Mouse (Mus musculus): ENCODE measurements around the gene Morc2b. TPM values are rescaled to one million over a fixed set of nuclear protein-coding genes. Genes with fewer than 3 reads are reported as not detected.
"Not testable (repeated sequence)": the region's sequence is repeated elsewhere in the genome, so short reads cannot be mapped to it uniquely, and the experiment has no call there.

Morc2b gene
- under 1 TPM; 0.05 to 0.43 TPM for total RNA-seq (2021)
- long read RNA-seq, experiment 1 = 0 reads
- long read RNA-seq, experiment 2, partial matches to known transcripts = 0 of 1 reads
- long read RNA-seq, experiment 2, other reads (novel, unspliced or antisense) = 1 of 1 reads

DNA sequence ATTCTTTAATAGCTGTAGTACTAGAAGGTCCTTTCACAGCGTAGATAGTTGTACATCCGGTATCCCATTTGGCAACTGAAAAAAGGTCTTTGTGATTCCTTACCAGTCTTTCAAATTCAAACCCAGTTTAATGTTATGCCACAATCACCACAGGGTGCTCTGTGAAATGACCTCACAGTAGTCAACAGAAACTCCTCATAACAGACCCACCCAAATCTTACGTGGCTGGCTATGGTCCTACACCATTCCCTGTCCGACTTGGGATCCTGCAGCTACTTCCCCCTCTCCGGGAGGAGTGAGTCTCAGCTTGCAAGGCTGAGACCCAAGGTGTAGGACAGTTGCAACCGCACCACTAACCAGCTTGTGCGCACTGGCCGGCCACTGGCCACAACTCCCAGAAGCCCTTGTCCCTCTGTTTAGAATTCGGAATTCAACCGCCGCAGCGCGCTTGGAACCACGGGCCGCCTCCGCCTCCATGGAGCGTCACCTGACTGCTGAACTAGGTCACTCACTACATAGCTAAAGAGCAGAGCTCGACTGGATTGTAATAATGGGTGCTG, at the start of gene Morc2b:
Gene Morc2b (minus strand): TSS at position 423 of the 560 bp plus-strand sequence.
- no peak for DNase-seq

DNA sequence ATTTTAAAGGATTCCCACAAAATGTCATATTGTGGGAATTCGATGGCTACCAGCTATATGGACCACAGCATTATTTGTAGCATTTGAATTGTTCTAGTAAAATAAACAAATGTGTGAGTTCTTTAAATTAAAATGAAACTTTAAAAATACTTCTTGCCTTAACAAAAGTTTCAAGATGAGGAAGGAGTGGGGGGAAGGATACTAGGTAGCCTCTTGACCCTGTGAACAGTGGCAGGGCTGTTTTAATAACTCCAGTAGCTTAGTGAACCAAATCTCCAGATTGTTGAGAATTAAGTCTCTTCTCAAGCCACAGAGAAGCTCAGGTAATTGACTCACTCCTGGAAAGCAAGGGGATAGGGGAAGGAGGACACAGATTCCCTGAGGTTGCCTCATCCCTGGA, 28.7 kb upstream of the Morc2b start, which contains the start of gene Olfr55:
Gene Olfr55 (plus strand): TSS at position 301 of the 400 bp plus-strand sequence.
- not testable (repeated sequence) for DNase-seq

DNA sequence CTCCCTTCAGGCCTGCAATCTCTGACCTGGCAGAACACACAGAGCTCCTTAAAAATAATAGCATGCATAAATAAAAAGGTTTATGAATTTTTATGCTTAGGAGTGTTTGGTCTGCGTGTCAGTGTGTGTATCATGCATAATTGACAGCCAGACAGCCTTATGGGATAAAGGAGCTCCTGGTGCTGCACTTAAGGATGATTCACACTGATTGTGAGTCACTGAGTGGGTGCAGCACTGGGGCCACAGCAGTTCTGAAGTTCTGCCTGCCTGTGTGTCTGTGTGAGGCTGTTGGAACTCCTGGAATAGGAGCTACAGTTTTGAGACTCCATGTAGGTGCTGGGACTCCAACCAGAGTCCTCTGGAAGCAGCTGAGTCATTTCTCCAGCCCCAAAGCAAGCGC, 13.2 kb downstream of the Morc2b start:
- no peak for DNase-seq

DNA sequence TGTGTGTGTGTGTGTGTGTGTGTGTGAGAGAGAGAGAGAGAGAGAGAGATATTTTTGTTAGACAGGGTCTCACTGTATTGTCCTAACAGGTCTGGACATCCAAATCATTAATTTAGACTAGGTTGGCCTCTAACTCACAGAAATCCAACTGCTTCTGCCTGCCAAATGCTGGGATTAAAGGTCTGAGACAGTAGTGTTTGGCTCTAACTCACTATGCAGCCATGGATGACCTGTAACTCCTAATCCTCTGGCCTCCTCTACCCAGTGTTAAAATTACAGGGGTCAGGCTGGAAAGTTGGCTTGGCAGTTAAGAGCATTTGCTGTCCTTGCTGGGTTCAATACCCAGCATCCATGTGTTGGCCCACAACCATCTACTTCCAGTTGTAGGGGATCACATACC, 14.9 kb downstream of the Morc2b start:
- no peak for DNase-seq

DNA sequence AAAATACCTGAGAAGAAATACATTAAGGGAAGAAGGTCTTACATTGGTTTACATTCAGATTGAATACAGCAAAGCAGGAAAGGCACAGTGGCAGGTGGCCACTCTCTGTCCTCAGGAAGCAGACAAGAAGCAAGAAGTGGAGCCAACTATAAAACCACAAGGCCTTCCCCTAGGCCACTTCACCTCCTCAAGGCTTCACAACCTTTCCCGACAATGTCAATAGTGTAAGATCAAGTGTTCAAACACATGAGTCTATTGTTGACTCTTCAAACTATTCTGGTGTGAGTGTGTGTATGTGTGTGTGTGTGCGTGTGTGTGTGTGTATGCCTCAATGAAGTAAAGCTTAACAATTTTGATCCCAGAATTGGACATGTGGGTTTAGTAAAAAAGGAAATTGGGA, 42.1 kb downstream of the Morc2b start:
- no peak for DNase-seq

DNA sequence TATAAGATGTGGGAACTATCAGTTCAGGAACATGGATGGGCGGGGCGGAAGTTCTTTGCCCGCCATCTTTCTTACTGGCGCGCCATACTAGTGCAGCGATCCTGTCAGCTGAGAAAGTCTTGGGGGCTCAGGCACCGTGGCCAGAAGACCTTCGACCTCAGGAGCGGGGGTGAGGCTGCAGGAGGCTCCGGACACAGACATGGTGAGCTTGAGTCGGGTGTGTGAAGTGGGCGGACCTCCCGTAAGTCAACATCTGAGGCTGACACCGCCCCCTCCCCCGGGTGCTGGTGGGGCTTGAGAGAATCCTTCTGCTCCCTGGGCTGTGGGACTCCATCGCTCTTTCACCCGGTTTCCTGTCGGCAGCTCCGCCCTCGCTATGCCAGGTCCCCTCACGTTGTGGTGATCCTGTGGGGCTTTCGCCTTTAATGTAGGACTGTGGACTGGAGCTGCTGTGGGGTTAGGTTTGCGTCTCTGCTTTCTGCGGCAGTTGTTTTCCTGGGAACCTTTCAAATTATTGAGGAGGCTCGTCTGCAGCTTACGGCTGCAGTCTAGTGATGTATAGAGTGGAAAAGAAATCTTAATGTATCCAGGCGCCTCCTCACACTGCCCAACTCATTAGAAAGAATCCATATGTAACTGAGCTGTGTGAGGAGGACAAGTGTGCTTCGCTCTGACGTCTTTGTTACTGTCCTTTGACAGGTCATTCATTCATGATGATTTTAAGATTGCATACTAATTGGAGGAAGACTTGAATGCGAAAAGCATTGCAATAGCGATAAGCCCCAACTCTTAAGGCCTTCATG, 46.9 kb downstream of the Morc2b start:
- peak; percentile 80 for DNase-seq

DNA sequence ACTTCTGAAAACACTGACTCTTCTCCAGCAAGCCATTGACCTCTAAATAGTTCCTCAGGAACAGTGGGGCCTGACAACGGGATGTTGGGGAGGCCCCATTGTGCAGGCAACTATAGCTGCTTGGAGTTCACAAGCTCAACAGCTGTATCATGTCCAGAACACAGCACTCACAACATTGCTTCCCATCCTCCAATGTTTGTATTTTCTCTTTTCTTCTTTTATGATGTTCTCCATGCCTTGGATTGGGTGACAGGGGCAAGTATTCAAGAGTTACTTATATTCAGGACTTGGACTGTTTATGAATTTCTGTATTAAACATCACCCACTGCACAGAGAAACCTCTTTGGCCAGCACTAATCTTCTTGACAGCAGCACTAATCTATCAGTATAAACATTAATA, 47.9 kb downstream of the Morc2b start:
- DNase-seq = no peak

DNA sequence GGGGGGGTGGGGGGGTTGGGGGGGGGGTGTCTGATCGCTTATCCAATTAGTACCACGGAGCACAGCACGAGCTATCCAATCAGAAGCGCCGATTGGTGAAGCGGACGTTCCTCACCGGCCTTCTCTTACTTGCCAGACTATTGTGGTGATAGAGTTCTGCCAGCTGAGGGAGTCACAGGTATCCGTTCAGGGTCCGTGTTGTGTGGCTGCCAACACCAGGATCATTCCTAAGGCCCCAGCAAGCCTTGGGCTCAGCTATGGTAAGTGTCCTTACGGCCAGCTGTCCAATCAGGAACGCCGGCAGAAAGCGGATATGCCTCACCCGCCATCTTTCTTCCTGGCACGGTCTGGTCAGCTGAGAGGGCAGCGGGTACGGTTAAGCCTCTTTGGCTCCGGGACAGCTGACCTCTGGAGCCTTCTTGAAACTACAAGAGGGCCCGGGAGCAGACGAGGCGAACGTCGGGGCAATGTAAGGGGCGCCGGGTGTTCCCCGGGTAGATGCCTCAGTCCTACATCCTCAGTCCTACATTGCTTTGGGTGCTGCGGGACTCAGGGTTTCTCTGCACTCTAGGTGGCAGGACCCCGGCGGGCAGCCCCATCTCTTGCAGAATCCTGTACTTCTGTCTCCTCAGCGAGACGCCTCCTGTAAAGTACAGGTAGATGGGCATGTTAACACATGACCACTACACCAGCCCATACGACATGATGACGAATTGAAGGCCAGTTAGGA, 50.1 kb downstream of the Morc2b start, which contains the start of gene Zfp563:
Gene Zfp563 (plus strand): TSS at position 91 of the 730 bp plus-strand sequence.
- peak; percentile 93 for DNase-seq

DNA sequence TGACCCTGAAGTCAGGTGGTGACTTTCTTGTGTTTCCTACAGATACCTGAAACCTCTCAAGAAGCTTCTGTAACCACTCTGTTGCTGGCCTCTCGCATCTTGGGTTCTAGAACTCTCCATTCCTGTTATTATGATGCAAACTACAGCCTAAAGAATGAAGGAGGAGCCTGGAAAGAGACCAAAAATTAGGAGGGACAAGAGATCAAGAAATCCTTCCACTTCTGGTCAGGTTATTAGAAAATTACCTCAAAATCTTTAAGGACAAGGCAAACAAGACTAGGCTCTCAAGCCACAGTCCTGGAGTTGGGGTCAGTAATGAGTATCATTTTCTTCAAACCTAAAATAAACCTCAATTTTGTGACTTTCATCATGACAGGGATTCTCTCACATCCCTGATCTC, 71.5 kb downstream of the Morc2b start, which contains the start of gene 4921501E09Rik:
Gene 4921501E09Rik (minus strand): TSS at position 101 of the 400 bp plus-strand sequence.
- no peak for DNase-seq

Other genes starting within 250 kb of the Morc2b start
- gene Zfp870, start 248.0 kb downstream of the Morc2b start, total RNA-seq (2021) = 1 to 10 TPM; 7.1 to 7.4 TPM
- gene Cyp4f14, start 222.3 kb downstream of the Morc2b start, total RNA-seq (2021) = under 1 TPM; 0.14 to 0.32 TPM
- gene Cyp4f13, start 192.3 kb downstream of the Morc2b start, total RNA-seq (2021) = 10 to 100 TPM in 1 of 2 experiments, 1 to 10 TPM in 1; 7.6 to 11.1 TPM
- 1 to 10 TPM; 2.5 to 3.0 TPM for gene Zfp472, start 173.9 kb downstream of the Morc2b start, total RNA-seq (2021)
- 1 to 10 TPM; 5.3 to 7.7 TPM for gene Zfp952, start 146.6 kb downstream of the Morc2b start, total RNA-seq (2021)
- gene Zfp763, start 106.3 kb downstream of the Morc2b start, total RNA-seq (2021) = 1 to 10 TPM; 5.0 to 6.3 TPM
- gene 4921501E09Rik, start 71.6 kb downstream of the Morc2b start, total RNA-seq (2021) = not detected
- gene Zfp563, start 50.4 kb downstream of the Morc2b start, total RNA-seq (2021) = 1 to 10 TPM; 3.8 to 5.8 TPM
- not detected for gene Olfr55, start 28.8 kb upstream of the Morc2b start, total RNA-seq (2021)
- not detected for gene Olfr239, start 51.6 kb upstream of the Morc2b start, total RNA-seq (2021)
- gene Olfr1564, start 82.0 kb upstream of the Morc2b start, total RNA-seq (2021) = under 1 TPM; 0.27 to 0.38 TPM
- gene Zfp955a, start 115.5 kb upstream of the Morc2b start, total RNA-seq (2021) = 1 to 10 TPM; 5.0 to 5.9 TPM
- not detected for gene Olfr63, start 125.0 kb upstream of the Morc2b start, total RNA-seq (2021)
- 10 to 100 TPM; 13.2 to 16.3 TPM for gene Zfp955b, start 149.9 kb upstream of the Morc2b start, total RNA-seq (2021)
- 1 to 10 TPM; 6.8 to 7.9 TPM for gene Zfp81, start 219.2 kb upstream of the Morc2b start, total RNA-seq (2021)

All from gastrocnemius, postnatal 10 days (tissue).